Mouse (Mus musculus) lung, postnatal 0 days (tissue): ENCODE results near the gene Cep128.

Experiments
- CTCF ChIP-seq: IDR thresholded peaks from 2 replicates; pipeline ENCODE4 v1.5.1; 2016; ENCODE audit warnings: antibody characterized with exemption, mild to moderate bottlenecking
- EP300 ChIP-seq: IDR thresholded peaks from 2 replicates; pipeline ENCODE4 v1.6.1; 2016; ENCODE audit warnings: antibody characterized with exemption, mild to moderate bottlenecking, control low read depth

DNA sequence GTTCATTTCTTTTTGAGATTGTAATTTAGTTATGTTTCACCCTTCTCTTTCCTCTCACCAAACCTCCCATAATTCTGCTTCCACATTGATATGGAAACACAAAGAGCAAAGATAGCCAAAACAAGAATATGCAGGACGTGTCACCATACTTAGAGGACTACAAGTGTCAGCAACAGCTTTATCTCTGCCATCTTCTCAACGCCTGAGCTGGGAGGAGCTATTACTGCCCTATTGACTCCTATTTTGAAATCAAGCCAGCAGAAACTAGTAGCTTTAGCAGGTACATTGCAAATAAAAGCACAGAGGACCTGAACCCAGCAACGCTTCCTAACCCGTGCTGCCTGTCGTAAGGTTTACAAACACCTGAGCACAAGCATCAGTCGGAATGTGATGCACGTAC lies 127.9 kb downstream of the Cep128 start:
- TF ChIP-seq CTCF (no peak), EP300 (no peak)
